ENCODE assay signal across 8 mouse cellular contexts in genomic region chr9:124425411-124425885, GRCm38 (mm10). TPM values are rescaled to one million over a fixed set of nuclear protein-coding genes. Genes with fewer than 3 reads are reported as not detected.
DNase-seq lines count a peak whose midpoint lies in the region; TF ChIP-seq lines count a peak whose summit lies in the region.

No protein-coding gene starts in this region.

- H3K79me2 ChIP-seq in macrophage (ENCODE audit: inconsistent target) = no peaks in the 10 kb centered on the region

- H3K36me3 ChIP-seq in macrophage (ENCODE audit: inconsistent target) = no peaks in the 10 kb centered on the region

- H3K27ac ChIP-seq in left cerebral cortex, adult 2 months = peak overlapping the region; percentile 99
- peak overlapping the region; percentile 90 for H3K27ac ChIP-seq in macrophage

- under 1% methylated on average over 39 of the region's 47 CpGs for WGBS in macrophage (ENCODE audit: missing documents)

- no peak for TF ChIP-seq CTCF in left cerebral cortex, adult 2 months (IDR thresholded peaks at IDR 0.05)

- DNase-seq in ZHBTc4 (ENCODE audit: low read depth, low spot score) = peak; percentile 92
- peak; percentile 90 to 97 for DNase-seq in cerebellum, postnatal 4 days (ENCODE audit: low spot score in 2 of 2)
- DNase-seq in gastrocnemius, adult 8-10 months (ENCODE audit: low spot score in 2 of 2) = peak; percentile 85 to 90
- peak; percentile 75 for DNase-seq in hindlimb bud, embryonic 11.5 days (ENCODE audit: extremely low spot score, low read depth, low spot score)
- peak; percentile 93 to 96 for DNase-seq in left cerebral cortex, adult 2 months (ENCODE audit: extremely low spot score in 1 of 2, low spot score in 2 of 2)
- peak; percentile 90 for DNase-seq in retina, postnatal 7 days (ENCODE audit: low read depth, low spot score)
- DNase-seq in urinary bladder, adult 18-20 months (ENCODE audit: low spot score in 2 of 2) = peak; percentile 89 to 91

- peak overlapping the region; percentile 95 for H3K4me3 ChIP-seq in left cerebral cortex, adult 2 months
- H3K4me3 ChIP-seq in macrophage (ENCODE audit: inconsistent target) = peak overlapping the region; percentile 44

- intact Hi-C loops in left cerebral cortex, adult 2 months (cut with DNase I) = loop anchor here (5.0 kb wide), 2 partner anchors 143 to 578 kb away; no protein-coding TSS in a partner anchor

RNA-seq across cellular contexts. Expression of gene Ppp2r3d, which starts 51.2 kb away (rescaled TPM):
- total RNA-seq in gastrocnemius, adult 8-10 months (2022) = 10 to 100 TPM; 22.9 to 32.5 (median 27.4) TPM
- 100 to 1,000 TPM in 1 of 2 experiments, 10 to 100 TPM in 1; 98.9 to 106 TPM for total RNA-seq in left cerebral cortex, adult 2 months (2021)
- total RNA-seq in macrophage (2018; cell fraction: chromatin; rRNA removed) = 100 to 1,000 TPM; 156 to 333 (median 232) TPM
- total RNA-seq in macrophage (2018; cell fraction: cytosol; rRNA removed) = 10 to 100 TPM; 35.1 to 75.0 (median 56.4) TPM
- total RNA-seq in macrophage (2018; cell fraction: nucleus; rRNA removed) = 100 to 1,000 TPM in 23 of 26 experiments, 10 to 100 TPM in 3; 69.7 to 271 (median 164) TPM
- 23.2 to 71.8 TPM (median 40.4 TPM) in 3 replicates for polyA plus RNA-seq in macrophage (2018)

Comparison
In these comparisons a context has a peak if more than half of its experiments do, and no peak if none do; other contexts are left out.
1. Peak in every context shown above with its lines: DNase-seq, H3K4me3 ChIP-seq and H3K27ac ChIP-seq.